Mouse (Mus musculus) limb, embryonic 10.5 days (tissue): ENCODE data around the gene Uaca. TPM values are rescaled to one million over a fixed set of nuclear protein-coding genes. Genes with fewer than 3 reads are reported as not detected.

Experiments used
- DNase-seq: peaks from one replicate; pipeline ENCODE4 v3.0.0-alpha.2; 2017; ENCODE audit warnings: low spot score
- H3K27ac ChIP-seq: fragments of 300-500 bp; sonication (generic); 2 replicates; pipeline ENCODE4 v1.5.1; 2016; ENCODE audit warnings: mild to moderate bottlenecking
- H3K27me3 ChIP-seq: fragments of 300-500 bp; sonication (generic); 2 replicates; pipeline ENCODE4 v1.6.1; 2016; ENCODE audit warnings: low read depth, mild to moderate bottlenecking; ENCODE audit not compliant: poor library complexity, severe bottlenecking
- H3K36me3 ChIP-seq: fragments of 300-500 bp; sonication (generic); 2 replicates; pipeline ENCODE4 v1.6.1; 2016; ENCODE audit warnings: mild to moderate bottlenecking, moderate library complexity
- H3K4me1 ChIP-seq: fragments of 300-500 bp; sonication (generic); 2 replicates; pipeline ENCODE4 v1.6.1; 2016
- H3K4me3 ChIP-seq: fragments of 300-500 bp; sonication (generic); 2 replicates; pipeline ENCODE4 v1.5.1; 2016; ENCODE audit warnings: mild to moderate bottlenecking, moderate library complexity
- H3K9me3 ChIP-seq: fragments of 300-500 bp; sonication (generic); replicated peaks from 2 replicates; pipeline ENCODE4 v1.6.1; 2016; ENCODE audit warnings: mild to moderate bottlenecking
- WGBS: fragments of 180-500 bp; shearing (Covaris S2); methylation state at CpG from one replicate; pipeline ENCODE4 v1.1.7; 2016; 5-methylcytosine and 5-hydroxymethylcytosine counted together
- polyA plus RNA-seq: library from polyadenylated mRNA; unstranded; fragments of >200 nt; fragmentation: Nextera tagmentation; extraction: Ambion mirVana; gene quantifications from 2 replicates; pipeline ENCODE4 v1.2.1, GENCODE M21; 2016

Gene Uaca
- polyA plus RNA-seq, 1 experiment from 2014 or later: 27.9 TPM

DNA sequence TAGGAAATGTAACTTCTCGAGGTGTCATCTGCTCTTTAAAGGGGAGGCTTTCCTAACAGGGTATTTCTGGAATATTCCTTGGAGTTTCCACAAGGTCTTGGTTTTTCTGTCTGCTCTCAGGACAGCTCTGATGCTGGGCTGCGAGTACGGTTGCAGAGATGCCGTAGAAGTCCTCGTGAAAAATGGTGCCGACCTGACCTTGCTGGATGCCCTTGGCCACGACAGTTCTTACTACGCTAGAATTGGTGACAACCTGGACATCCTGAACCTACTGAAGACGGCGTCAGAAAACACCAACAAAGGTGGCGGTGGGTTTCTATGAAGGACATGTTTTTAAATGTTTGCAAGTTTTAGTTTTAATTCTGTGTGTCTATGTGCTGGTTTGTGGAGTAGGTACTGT, 59.9 kb downstream of the Uaca start:
- Histone ChIP-seq H3K9me3 (no peaks in the 10 kb centered on the region), H3K36me3 (peaks cover 5% of the 10 kb centered on the region; the same call in 1 of the 2 replicates), H3K4me1 (peaks cover 4% of the 10 kb centered on the region), H3K27me3 (no peaks in the 10 kb centered on the region), H3K4me3 (no peak overlapping the region), H3K27ac (no peak overlapping the region)
- 92% methylated on average over 11 of the region's 11 CpGs for WGBS
- DNase-seq: no peak

- Histone ChIP-seq H3K27me3 (no peaks in the 10 kb centered on the region), H3K4me1 (peaks cover 4% of the 10 kb centered on the region), H3K9me3 (no peaks in the 10 kb centered on the region), H3K27ac (no peak overlapping the region), H3K4me3 (no peak overlapping the region), H3K36me3 (peaks cover 24% of the 10 kb centered on the region)
- DNase-seq: peak; percentile 39
- WGBS: 34% methylated on average over 5 of the region's 5 CpGs
Observed at GRCm38 (mm10) chr9:60857833-60858232, 63.5 kb downstream of the Uaca start.

GRCm38 (mm10) chr9:60858306-60858960, 64.1 kb downstream of the Uaca start:
- Histone ChIP-seq H3K9me3 (no peaks in the 10 kb centered on the region), H3K36me3 (peaks cover 26% of the 10 kb centered on the region), H3K4me3 (no peak overlapping the region), H3K27me3 (no peaks in the 10 kb centered on the region), H3K4me1 (peaks cover 4% of the 10 kb centered on the region), H3K27ac (no peak overlapping the region)
- WGBS: 40% methylated on average over 11 of the region's 11 CpGs
- DNase-seq: peak; percentile 53

- H3K36me3 ChIP-seq: peaks cover 29% of the 10 kb centered on the region
Observed at GRCm38 (mm10) chr9:60859031-60859430, 64.7 kb downstream of the Uaca start.

GRCm38 (mm10) chr9:60861030-60861429, 66.7 kb downstream of the Uaca start:
- WGBS: 90% methylated on average over 5 of the region's 5 CpGs
- Histone ChIP-seq H3K9me3 (no peaks in the 10 kb centered on the region), H3K27ac (no peak overlapping the region), H3K27me3 (no peaks in the 10 kb centered on the region), H3K36me3 (peaks cover 28% of the 10 kb centered on the region), H3K4me1 (peaks cover 10% of the 10 kb centered on the region), H3K4me3 (no peak overlapping the region)
- DNase-seq: no peak

More at GRCm38 (mm10) chr9:60859031-60859430, 64.7 kb downstream of the Uaca start:
- Histone ChIP-seq H3K27me3 (no peaks in the 10 kb centered on the region), H3K27ac (no peak overlapping the region), H3K4me3 (no peak overlapping the region), H3K4me1 (peaks cover 4% of the 10 kb centered on the region), H3K9me3 (no peaks in the 10 kb centered on the region)
- DNase-seq: no peak
- 78% methylated on average over 9 of the region's 9 CpGs for WGBS

GRCm38 (mm10) chr9:60864664-60865063, 70.3 kb downstream of the Uaca start:
- Histone ChIP-seq H3K9me3 (no peaks in the 10 kb centered on the region), H3K27ac (no peak overlapping the region), H3K27me3 (no peaks in the 10 kb centered on the region), H3K36me3 (peaks cover 35% of the 10 kb centered on the region), H3K4me3 (no peak overlapping the region), H3K4me1 (peaks cover 7% of the 10 kb centered on the region)
- 88% methylated on average over 9 of the region's 9 CpGs for WGBS
- DNase-seq: no peak

- Histone ChIP-seq H3K27me3 (no peaks in the 10 kb centered on the region), H3K4me3 (no peak overlapping the region), H3K36me3 (peaks cover 37% of the 10 kb centered on the region), H3K27ac (peak overlapping the region; percentile 66), H3K9me3 (no peaks in the 10 kb centered on the region), H3K4me1 (peaks cover 7% of the 10 kb centered on the region)
- 59% methylated on average over 4 of the region's 4 CpGs for WGBS
- DNase-seq: no peak
Observed at GRCm38 (mm10) chr9:60865866-60866265, 71.5 kb downstream of the Uaca start.

DNA sequence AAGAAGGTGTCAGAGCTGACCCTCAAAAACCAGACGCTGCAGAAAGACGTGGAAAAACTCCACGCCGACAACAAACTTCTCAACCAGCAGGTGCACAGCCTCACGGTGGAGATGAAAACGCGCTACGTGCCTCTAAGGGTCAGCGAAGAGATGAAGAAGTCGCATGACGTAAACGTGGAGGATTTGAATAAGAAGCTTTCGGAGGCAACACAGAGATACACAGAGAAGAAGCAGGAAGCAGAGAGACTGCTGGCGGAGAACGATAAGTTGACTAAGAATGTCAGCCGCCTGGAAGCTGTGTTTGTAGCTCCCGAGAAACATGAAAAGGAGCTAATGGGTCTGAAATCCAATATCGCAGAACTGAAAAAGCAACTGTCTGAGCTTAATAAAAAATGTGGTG, 76.1 kb downstream of the Uaca start:
- Histone ChIP-seq H3K4me1 (peaks cover 7% of the 10 kb centered on the region), H3K4me3 (no peak overlapping the region), H3K36me3 (peaks cover 47% of the 10 kb centered on the region), H3K9me3 (no peaks in the 10 kb centered on the region), H3K27ac (no peak overlapping the region), H3K27me3 (no peaks in the 10 kb centered on the region)
- DNase-seq: no peak
- 95% methylated on average over 18 of the region's 18 CpGs for WGBS

DNA sequence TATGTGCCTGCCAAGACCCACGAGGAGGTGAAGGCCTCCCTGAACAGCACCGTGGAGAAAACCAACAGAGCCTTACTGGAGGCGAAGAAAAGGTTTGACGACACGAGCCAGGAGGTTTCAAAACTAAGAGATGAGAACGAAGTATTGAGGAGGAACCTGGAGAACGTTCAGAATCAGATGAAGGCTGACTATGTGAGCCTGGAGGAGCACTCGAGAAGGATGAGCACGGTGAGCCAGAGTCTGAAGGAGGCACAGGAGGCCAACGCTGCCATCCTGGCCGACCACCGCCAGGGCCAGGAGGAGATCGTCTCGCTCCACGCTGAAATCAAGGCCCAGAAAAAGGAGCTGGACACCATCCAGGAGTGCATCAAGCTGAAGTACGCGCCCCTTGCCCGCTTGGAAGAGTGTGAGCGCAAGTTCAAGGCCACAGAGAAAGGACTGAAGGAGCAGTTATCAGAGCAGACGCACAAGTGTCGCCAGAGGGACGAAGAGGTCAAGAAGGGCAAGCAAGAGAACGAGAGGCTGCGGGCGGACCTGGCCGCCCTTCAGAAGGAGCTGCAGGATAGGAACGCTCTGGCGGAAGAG, 76.7 kb downstream of the Uaca start:
- H3K36me3 ChIP-seq: peaks cover 50% of the 10 kb centered on the region
- H3K27ac ChIP-seq: no peak overlapping the region
- H3K4me3 ChIP-seq: no peak overlapping the region
- WGBS: 93% methylated on average over 28 of the region's 28 CpGs
- no peak for DNase-seq
- no peaks in the 10 kb centered on the region for H3K9me3 ChIP-seq
- H3K4me1 ChIP-seq: peaks cover 1% of the 10 kb centered on the region
- H3K27me3 ChIP-seq: no peaks in the 10 kb centered on the region

- 87% methylated on average over 13 of the region's 13 CpGs for WGBS
Observed at GRCm38 (mm10) chr9:60873257-60874054, 79.1 kb downstream of the Uaca start.

GRCm38 (mm10) chr9:60874055-60874392, 79.7 kb downstream of the Uaca start:
- Histone ChIP-seq H3K4me1 (no peaks in the 10 kb centered on the region), H3K4me3 (no peak overlapping the region), H3K9me3 (no peaks in the 10 kb centered on the region), H3K36me3 (peaks cover 61% of the 10 kb centered on the region), H3K27ac (no peak overlapping the region), H3K27me3 (no peaks in the 10 kb centered on the region)
- WGBS: 97% methylated on average over 8 of the region's 8 CpGs
- no peak for DNase-seq

More at GRCm38 (mm10) chr9:60873257-60874054, 79.1 kb downstream of the Uaca start:
- H3K4me3 ChIP-seq: no peak overlapping the region
- H3K4me1 ChIP-seq: no peaks in the 10 kb centered on the region
- H3K36me3 ChIP-seq: peaks cover 61% of the 10 kb centered on the region
- H3K27ac ChIP-seq: no peak overlapping the region
- H3K9me3 ChIP-seq: no peaks in the 10 kb centered on the region
- DNase-seq: no peak
- H3K27me3 ChIP-seq: no peaks in the 10 kb centered on the region

- Histone ChIP-seq H3K9me3 (no peaks in the 10 kb centered on the region), H3K4me1 (no peaks in the 10 kb centered on the region), H3K27ac (no peak overlapping the region), H3K27me3 (no peaks in the 10 kb centered on the region), H3K4me3 (no peak overlapping the region), H3K36me3 (peaks cover 54% of the 10 kb centered on the region)
- no peak for DNase-seq
- 96% methylated on average over 9 of the region's 9 CpGs for WGBS
Observed at GRCm38 (mm10) chr9:60876085-60876484, 81.7 kb downstream of the Uaca start.

- H3K27ac ChIP-seq: no peak overlapping the region
- H3K4me3 ChIP-seq: no peak overlapping the region
- H3K9me3 ChIP-seq: no peaks in the 10 kb centered on the region
- H3K36me3 ChIP-seq: peaks cover 52% of the 10 kb centered on the region
- no peaks in the 10 kb centered on the region for H3K4me1 ChIP-seq
- H3K27me3 ChIP-seq: no peaks in the 10 kb centered on the region
- DNase-seq: no peak
- 81% methylated on average over 8 of the region's 8 CpGs for WGBS
Observed at GRCm38 (mm10) chr9:60876531-60876930, 82.2 kb downstream of the Uaca start.
